Mouse (Mus musculus): Measurements from ENCODE around the gene Higd1b. TPM values are rescaled to one million over a fixed set of nuclear protein-coding genes. Genes with fewer than 3 reads are reported as not detected.

The Higd1b gene
- polyA plus RNA-seq, 1 experiment from 2014 or later: 0.23 TPM

GRCm38 (mm10) chr11:102884616-102885219 is 49.1 kb downstream of the Higd1b start, which contains the start of gene Fam187a:
TSS of gene Fam187a (plus strand) at chr11:102885169.
- Histone ChIP-seq H3K4me3 (ENCODE audit: low read depth, low read length) (no peak within 1 kb of the TSS), H3K4me1 (ENCODE audit: control insufficient read depth, insufficient read depth, low read length) (no peaks in the 10 kb centered on the region; the same call in 1 of the 2 replicates), H3K9ac (ENCODE audit: low read length) (no peak within 1 kb of the TSS), H3K27me3 (ENCODE audit: control insufficient read depth, insufficient read depth, low read length) (0 out of 2 replicates have a peak, but pooled peaks cover 4% of the 10 kb centered on the region), H3K27ac (replicated peaks; ENCODE audit: low read depth, low read length) (no peak within 1 kb of the TSS), H3K36me3 (ENCODE audit: control insufficient read depth, insufficient read depth, low read length) (no peaks in the 10 kb centered on the region), H3K4me2 (ENCODE audit: low read depth, severe bottlenecking) (no peak within 1 kb of the TSS), H3K9me3 (ENCODE audit: control insufficient read depth, low read length) (no peaks in the 10 kb centered on the region)
- DNase-seq (ENCODE audit: low spot score) (no peak), ATAC-seq (ENCODE audit: insufficient number of reproducible peaks, low FRiP score, low TSS enrichment, low read depth) (no peak)
- 63% methylated on average over 10 of the region's 10 CpGs for WGBS

GRCm38 (mm10) chr11:102887433-102887832 is 51.8 kb downstream of the Higd1b start:
- H3K9ac ChIP-seq (ENCODE audit: low read length): no peak overlapping the region
- H3K36me3 ChIP-seq (ENCODE audit: control insufficient read depth, insufficient read depth, low read length): no peaks in the 10 kb centered on the region
- no peak for ATAC-seq (ENCODE audit: insufficient number of reproducible peaks, low FRiP score, low TSS enrichment, low read depth)
- 82% methylated on average over 5 of the region's 5 CpGs for WGBS
- H3K4me3 ChIP-seq (ENCODE audit: low read depth, low read length): no peak overlapping the region
- no peak overlapping the region for H3K27ac ChIP-seq (replicated peaks; ENCODE audit: low read depth, low read length)
- no peak for DNase-seq (ENCODE audit: low spot score)
- no peaks in the 10 kb centered on the region for H3K4me1 ChIP-seq (ENCODE audit: control insufficient read depth, insufficient read depth, low read length)
- H3K4me2 ChIP-seq (ENCODE audit: low read depth, severe bottlenecking): no peak overlapping the region
- 0 out of 2 replicates have a peak, but pooled peaks cover 4% of the 10 kb centered on the region for H3K27me3 ChIP-seq (ENCODE audit: control insufficient read depth, insufficient read depth, low read length)
- H3K9me3 ChIP-seq (ENCODE audit: control insufficient read depth, low read length): no peaks in the 10 kb centered on the region

Other genes with a start within 250 kb of the Higd1b start
- gene Fzd2, start 231.5 kb upstream of the Higd1b start, polyA plus RNA-seq (2014; fragmentation: Nextera tagmentation; extraction: Ambion mirVana): 57.2 and 57.4 TPM in 2 replicates
- gene Meioc, start 172.1 kb upstream of the Higd1b start, polyA plus RNA-seq (2014; fragmentation: Nextera tagmentation; extraction: Ambion mirVana): 0.35 and 1.2 TPM in 2 replicates
- 58.4 and 64.1 TPM in 2 replicates for gene Ccdc43, start 138.1 kb upstream of the Higd1b start, polyA plus RNA-seq (2014; fragmentation: Nextera tagmentation; extraction: Ambion mirVana)
- 14.2 and 15.4 TPM in 2 replicates for gene Adam11, start 74.4 kb upstream of the Higd1b start, polyA plus RNA-seq (2014; fragmentation: Nextera tagmentation; extraction: Ambion mirVana)
- 105 and 106 TPM in 2 replicates for gene Gjc1, start 16.1 kb upstream of the Higd1b start, polyA plus RNA-seq (2014; fragmentation: Nextera tagmentation; extraction: Ambion mirVana)
- 276 and 303 TPM in 2 replicates for gene Eftud2, start 45.1 kb downstream of the Higd1b start, polyA plus RNA-seq (2014; fragmentation: Nextera tagmentation; extraction: Ambion mirVana)
- 0.99 and 1.4 TPM in 2 replicates for gene Ccdc103, start 45.4 kb downstream of the Higd1b start, polyA plus RNA-seq (2014; fragmentation: Nextera tagmentation; extraction: Ambion mirVana)
- gene Fam187a, start 49.3 kb downstream of the Higd1b start, polyA plus RNA-seq (2014; fragmentation: Nextera tagmentation; extraction: Ambion mirVana): 0.11 TPM in 1 of 2 replicates, not detected in the other
- gene Gfap, start 65.1 kb downstream of the Higd1b start, polyA plus RNA-seq (2014; fragmentation: Nextera tagmentation; extraction: Ambion mirVana): 0.16 and 0.18 TPM in 2 replicates
- gene Kif18b, start 89.3 kb downstream of the Higd1b start, polyA plus RNA-seq (2014; fragmentation: Nextera tagmentation; extraction: Ambion mirVana): 10.6 and 10.8 TPM in 2 replicates
- 0.85 and 0.88 TPM in 2 replicates for gene C1ql1, start 110.8 kb downstream of the Higd1b start, polyA plus RNA-seq (2014; fragmentation: Nextera tagmentation; extraction: Ambion mirVana)
- 69.1 and 69.8 TPM in 2 replicates for gene Nmt1, start 192.3 kb downstream of the Higd1b start, polyA plus RNA-seq (2014; fragmentation: Nextera tagmentation; extraction: Ambion mirVana)
- 335 and 349 TPM in 2 replicates for gene Dcakd, start 192.5 kb downstream of the Higd1b start, polyA plus RNA-seq (2014; fragmentation: Nextera tagmentation; extraction: Ambion mirVana)

Measured in limb, embryonic 11.5 days (tissue).